Mouse (Mus musculus) liver, embryonic 14.5 days (tissue): ENCODE data around the gene Gm43638. TPM values are rescaled to one million over a fixed set of nuclear protein-coding genes. Genes with fewer than 3 reads are reported as not detected.

Experiments used
- ATAC-seq: fragments of 200-750 bp; cut with Nextera tagmentation; 2 replicates; pipeline ENCODE4 v1.8.0; 2017; ENCODE audit warnings: moderate number of reproducible peaks, mild to moderate bottlenecking, moderate library complexity; ENCODE audit not compliant: insufficient read depth
- DNase-seq, 3 experiments: peaks; one replicate each; pipeline ENCODE4 v3.0.0-alpha.2; 2012 to 2013; ENCODE audit warnings: low read depth in 3 of 3, low spot score in 3 of 3
- H3K27ac ChIP-seq: fragments of 300-500 bp; sonication (generic); 2 replicates; pipeline ENCODE4 v1.5.1; 2014; ENCODE audit warnings: moderate library complexity, mild to moderate bottlenecking, control low read depth, inconsistent platforms
- H3K27me3 ChIP-seq: fragments of 300-500 bp; sonication (generic); 2 replicates; pipeline ENCODE4 v1.6.1; 2014; ENCODE audit warnings: mild to moderate bottlenecking, low read length, moderate library complexity; ENCODE audit not compliant: control insufficient read depth, insufficient read depth
- H3K36me3 ChIP-seq: fragments of 300-500 bp; sonication (generic); replicated peaks from 2 replicates; pipeline ENCODE4 v1.6.1; 2014; ENCODE audit warnings: low read depth; ENCODE audit not compliant: control insufficient read depth, insufficient read depth
- H3K4me1 ChIP-seq, 2 experiments: fragments of 200-500 bp in 1 of 2; fragments of 300-500 bp in 1 of 2; sonication (generic) in 1 of 2; replicated peaks; 2 replicates each; pipeline ENCODE4 v1.6.1; 2012 to 2014; ENCODE audit warnings: antibody characterized with exemption in 1 of 2, inconsistent platforms in 1 of 2, low read length in 1 of 2; ENCODE audit not compliant: control insufficient read depth in 2 of 2, insufficient read depth in 2 of 2
- H3K4me2 ChIP-seq: fragments of 300-500 bp; sonication (generic); 2 replicates; pipeline ENCODE4 v1.6.1; 2014; ENCODE audit warnings: low read depth, mild to moderate bottlenecking, control low read depth, moderate library complexity
- H3K4me3 ChIP-seq, 2 experiments: fragments of 200-500 bp in 1 of 2; fragments of 300-500 bp in 1 of 2; sonication (generic) in 1 of 2; 2 replicates each; pipeline ENCODE4 v1.5.1; 2012 to 2014; ENCODE audit warnings: low read depth in 2 of 2, low read length in 2 of 2, mild to moderate bottlenecking in 2 of 2, control low read depth in 1 of 2, inconsistent platforms in 1 of 2, moderate library complexity in 1 of 2; ENCODE audit not compliant: insufficient read depth in 1 of 2
- H3K9ac ChIP-seq: fragments of 300-500 bp; sonication (generic); replicated peaks from 2 replicates; pipeline ENCODE4 v1.6.1; 2014; ENCODE audit warnings: mild to moderate bottlenecking, control low read depth, moderate library complexity
- H3K9me3 ChIP-seq: fragments of 300-500 bp; sonication (generic); 2 replicates; pipeline ENCODE4 v1.6.1; 2016; ENCODE audit warnings: low read length, mixed read lengths; ENCODE audit not compliant: control insufficient read depth
- CTCF ChIP-seq: IDR thresholded peaks from 2 replicates; pipeline ENCODE4 v1.5.1; 2016; ENCODE audit warnings: antibody characterized with exemption, low read depth, control low read depth
- EP300 ChIP-seq: IDR thresholded peaks from 2 replicates; pipeline ENCODE4 v1.6.1; 2016; ENCODE audit warnings: antibody characterized with exemption, low read depth
- WGBS: fragments of 180-500 bp; shearing (Covaris S2); extraction: QIAGEN DNeasy Blood & Tissue Kit; methylation state at CpG from one replicate; pipeline ENCODE4 v1.1.7; 2014; ENCODE audit not compliant: insufficient replicate concordance; 5-methylcytosine and 5-hydroxymethylcytosine counted together
- polyA plus RNA-seq, 2 experiments: library from polyadenylated mRNA; depleted of rRNA in 1 of 2; stranded (reverse) in 1 of 2; unstranded in 1 of 2; fragments of >200 nt; fragmentation: Nextera tagmentation in 1 of 2; extraction: Ambion mirVana in 1 of 2; gene quantifications; 2 replicates each; pipeline versions ENCODE4 v1.2.1 to v1.2.3; 2012 to 2014

Gm43638 gene
- polyA plus RNA-seq, 2 experiments, result not detected

GRCm38 (mm10) chr5:87502687-87503086 lies 16.1 kb upstream of the Gm43638 start:
- no peak overlapping the region for H3K4me2 ChIP-seq
- no peaks in the 10 kb centered on the region for H3K27me3 ChIP-seq
- H3K36me3 ChIP-seq, result no peaks in the 10 kb centered on the region
- TF ChIP-seq CTCF, result no peak
- TF ChIP-seq EP300, result no peak
- no peak for ATAC-seq
- WGBS, result 73% methylated on average over 1 of the region's 1 CpGs
- H3K4me1 ChIP-seq, result no peaks in the 10 kb centered on the region
- H3K9ac ChIP-seq, result no peak overlapping the region
- no peak for DNase-seq
- no peak overlapping the region for H3K27ac ChIP-seq
- no peaks in the 10 kb centered on the region for H3K9me3 ChIP-seq
- H3K4me3 ChIP-seq, result no peak overlapping the region

GRCm38 (mm10) chr5:87499341-87499740 lies 12.7 kb upstream of the Gm43638 start:
- Histone ChIP-seq H3K9me3 (no peaks in the 10 kb centered on the region), H3K4me2 (no peak overlapping the region), H3K36me3 (no peaks in the 10 kb centered on the region), H3K4me1 (no peaks in the 10 kb centered on the region), H3K27me3 (no peaks in the 10 kb centered on the region), H3K4me3 (no peak overlapping the region), H3K9ac (no peak overlapping the region), H3K27ac (no peak overlapping the region)
- no peak for ATAC-seq
- DNase-seq, result no peak
- TF ChIP-seq CTCF, result no peak
- no peak for TF ChIP-seq EP300

DNA sequence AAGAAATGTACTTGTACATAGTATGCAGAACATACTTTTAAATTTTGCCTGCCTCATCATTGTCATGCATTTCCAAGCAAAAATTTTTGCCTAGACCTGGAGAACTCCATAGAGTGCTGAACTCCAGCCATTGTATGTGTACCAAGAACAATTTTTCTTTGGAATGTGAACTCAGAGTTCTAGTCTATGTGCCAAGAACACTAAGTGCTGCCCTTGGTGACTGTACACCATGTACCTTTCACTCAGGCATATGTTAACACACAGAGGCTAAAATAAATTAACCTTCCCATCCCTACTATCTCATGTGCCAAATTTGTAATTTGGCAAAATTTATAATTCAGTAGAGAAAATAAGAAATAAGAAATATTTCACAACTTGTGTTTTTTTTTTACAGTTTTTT lies 12.3 kb upstream of the Gm43638 start:
- Histone ChIP-seq H3K4me1 (no peaks in the 10 kb centered on the region), H3K36me3 (no peaks in the 10 kb centered on the region), H3K4me3 (no peak overlapping the region), H3K9ac (no peak overlapping the region), H3K4me2 (no peak overlapping the region), H3K27ac (no peak overlapping the region), H3K9me3 (no peaks in the 10 kb centered on the region), H3K27me3 (no peaks in the 10 kb centered on the region)
- ATAC-seq, result no peak
- TF ChIP-seq EP300 (no peak), CTCF (no peak)
- no peak for DNase-seq

- Histone ChIP-seq H3K4me3 (no peak within 1 kb of the TSS), H3K27ac (no peak within 1 kb of the TSS), H3K36me3 (no peaks in the 10 kb centered on the region), H3K4me1 (no peaks in the 10 kb centered on the region), H3K9me3 (no peaks in the 10 kb centered on the region), H3K4me2 (no peak within 1 kb of the TSS), H3K27me3 (no peaks in the 10 kb centered on the region), H3K9ac (no peak within 1 kb of the TSS)
- DNase-seq (no peak), ATAC-seq (no peak)
- no peak for TF ChIP-seq EP300
- TF ChIP-seq CTCF, result no peak
- WGBS, result 70% methylated on average over 1 of the region's 1 CpGs
These were observed 4.2 kb upstream of the Gm43638 start, which contains the start of gene Ugt2a1 for GRCm38 (mm10) chr5:87490771-87491170. Ugt2a1 (minus strand) TSS chr5:87490871.

DNA sequence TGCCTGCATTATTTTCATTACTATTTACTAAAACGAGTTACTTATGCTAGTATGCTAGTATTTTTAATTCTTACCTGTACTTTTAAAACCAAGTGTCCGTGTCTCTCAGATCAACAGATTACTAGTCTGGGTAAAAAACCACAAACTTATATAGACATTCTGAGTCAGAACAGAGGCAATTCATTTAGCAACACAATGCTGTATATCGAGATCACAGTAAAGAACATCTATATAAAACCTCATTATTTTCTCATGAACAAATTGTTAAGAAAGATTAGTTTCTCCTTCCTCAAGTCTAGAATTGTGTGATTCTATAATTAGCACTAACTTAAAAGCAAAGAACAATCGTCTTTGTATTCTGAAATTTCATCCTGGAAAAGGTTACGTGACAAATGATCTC lies 4.4 kb downstream of the Gm43638 start, which contains the start of gene Ugt2a2:
TSS of gene Ugt2a2 (minus strand) at position 101 of the 400 bp plus-strand sequence.
- Histone ChIP-seq H3K36me3 (no peaks in the 10 kb centered on the region), H3K9ac (no peak within 1 kb of the TSS), H3K27me3 (no peaks in the 10 kb centered on the region), H3K27ac (no peak within 1 kb of the TSS), H3K9me3 (no peaks in the 10 kb centered on the region), H3K4me3 (no peak within 1 kb of the TSS), H3K4me1 (no peaks in the 10 kb centered on the region), H3K4me2 (no peak within 1 kb of the TSS)
- 61% methylated on average over 5 of the region's 5 CpGs for WGBS
- ATAC-seq, result no peak
- TF ChIP-seq EP300, result no peak
- no peak for TF ChIP-seq CTCF
- no peak for DNase-seq

DNA sequence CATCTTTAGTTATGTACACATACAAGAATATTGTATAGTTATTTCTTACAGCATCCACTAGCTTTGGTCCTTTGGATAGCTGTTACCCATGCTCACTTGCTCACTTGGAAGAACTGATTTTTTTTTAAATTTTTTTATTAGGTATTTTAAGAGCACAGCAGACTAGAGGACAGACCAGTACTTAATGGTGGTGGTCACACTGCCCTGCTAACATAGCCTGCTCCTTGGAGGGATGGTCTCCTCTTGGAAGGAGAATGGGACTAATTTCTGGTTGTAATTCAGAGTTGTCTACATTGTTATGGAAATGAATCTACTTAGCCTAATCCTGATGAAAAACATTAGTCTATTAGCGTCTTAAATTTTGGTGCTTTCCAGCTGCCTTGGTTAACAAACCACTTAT lies 27.8 kb downstream of the Gm43638 start:
- no peak for ATAC-seq
- whole genome bisulfite sequencing, result 44% methylated on average over 1 of the region's 1 CpGs
- TF ChIP-seq CTCF (no peak), EP300 (no peak)

More for the DNA sequence above, 27.8 kb downstream of the Gm43638 start:
- H3K9ac ChIP-seq, result no peak overlapping the region
- no peak for DNase-seq
- H3K9me3 ChIP-seq, result no peaks in the 10 kb centered on the region
- no peak overlapping the region for H3K4me3 ChIP-seq
- no peaks in the 10 kb centered on the region for H3K4me1 ChIP-seq
- no peaks in the 10 kb centered on the region for H3K36me3 ChIP-seq
- no peaks in the 10 kb centered on the region for H3K27me3 ChIP-seq
- H3K4me2 ChIP-seq, result no peak overlapping the region
- H3K27ac ChIP-seq, result no peak overlapping the region
